Mouse (Mus musculus) liver, adult 2 months (tissue): Measurements from ENCODE around the gene H2al1g.

Source experiments
- CTCF ChIP-seq: fragments of 200-500 bp; IDR thresholded peaks from 2 replicates; pipeline ENCODE4 v1.5.1; 2011; ENCODE audit warnings: low read depth, low read length, control low read depth
- POLR2A ChIP-seq: fragments of 200-500 bp; IDR thresholded peaks from 2 replicates; pipeline ENCODE4 v1.6.1; 2011; ENCODE audit warnings: low read length, control low read depth; ENCODE audit not compliant: insufficient read depth; ENCODE audit errors: extremely low read depth

DNA sequence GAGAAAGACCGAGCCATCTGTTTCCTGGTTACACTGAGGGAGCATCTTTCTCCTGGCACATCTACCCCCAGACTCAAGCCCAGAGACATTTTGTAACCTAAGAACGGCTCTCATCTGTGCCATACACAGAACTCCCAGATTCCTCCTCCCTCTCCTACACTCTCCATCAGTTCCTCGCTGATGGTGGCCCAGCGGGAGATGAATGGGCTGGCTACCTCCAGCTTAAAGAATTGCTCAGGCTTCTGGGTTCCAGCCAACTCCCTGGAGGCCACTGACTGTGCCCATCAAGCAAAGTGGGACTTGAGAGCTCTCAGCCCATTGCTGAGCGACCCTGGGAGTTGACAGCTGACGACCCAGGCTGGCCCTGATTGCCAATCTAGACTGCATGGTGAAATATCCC is 45.8 kb downstream of the H2al1g start:
- TF ChIP-seq CTCF: no peak
- TF ChIP-seq POLR2A: no peak
